Mouse (Mus musculus): ENCODE results near the gene Otulinl.

Otulinl gene

DNA sequence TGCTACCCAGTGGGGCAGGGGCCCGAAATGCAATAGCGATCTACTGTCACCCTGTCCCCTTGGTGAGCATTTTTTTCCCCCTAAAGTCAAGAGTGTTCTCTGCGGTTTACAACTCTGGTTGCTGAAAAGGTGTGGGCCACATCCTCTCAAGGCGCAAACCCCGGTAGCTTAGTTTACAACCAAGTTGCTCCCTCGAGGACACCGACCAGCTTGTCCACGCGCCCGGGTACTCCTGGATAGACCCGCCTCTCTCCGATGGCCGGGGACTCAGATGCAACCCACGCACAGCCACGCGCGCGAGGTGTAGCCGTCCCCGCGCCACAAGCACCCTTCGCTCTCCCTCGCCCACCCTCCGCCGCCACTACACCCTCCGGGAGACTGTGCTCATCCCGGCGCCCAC, 382 bp downstream of the Otulinl start:
- in situ Hi-C loops (cut with MboI) = no loop called here

DNA sequence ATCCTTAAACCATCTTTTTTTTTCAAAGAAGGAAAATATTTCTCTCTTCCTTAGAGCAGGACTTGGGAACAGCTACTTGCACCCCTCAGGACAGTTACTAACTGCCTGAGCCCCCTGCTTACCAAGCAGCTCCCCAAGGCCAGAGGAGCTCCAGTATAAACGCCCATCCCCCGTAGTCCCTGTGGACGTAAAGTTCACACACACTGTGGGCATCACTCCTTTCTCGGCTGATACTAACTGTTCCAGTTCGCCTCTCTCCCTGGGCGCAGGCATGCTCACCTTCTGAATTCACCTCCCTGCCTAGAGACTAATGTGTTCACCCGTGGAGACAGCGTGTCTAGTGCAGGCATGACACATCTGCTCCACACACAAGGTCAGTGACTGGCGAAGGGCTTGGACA, 2.9 kb downstream of the Otulinl start:
- in situ Hi-C loops (cut with MboI) = no loop called here

DNA sequence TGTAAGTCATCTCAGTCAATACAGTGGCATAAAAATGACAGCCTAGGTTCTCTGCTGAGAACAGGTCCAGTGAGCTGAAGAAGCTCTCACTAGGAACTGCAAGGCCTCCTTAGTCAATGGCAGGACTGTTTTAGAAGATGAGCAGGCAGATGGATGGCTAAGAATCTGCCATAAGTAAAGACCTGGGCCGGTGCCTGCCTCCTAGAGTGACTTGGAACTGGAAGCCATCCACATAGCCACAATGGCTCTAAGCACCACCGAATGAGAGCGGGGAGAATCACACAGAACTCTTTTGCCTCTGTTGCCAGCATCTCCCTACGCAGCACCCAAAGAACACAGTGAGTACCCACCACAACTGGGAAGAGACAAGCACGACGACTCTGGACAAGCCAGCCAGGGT, 3.6 kb downstream of the Otulinl start:
- in situ Hi-C loops (cut with MboI) = no loop called here

DNA sequence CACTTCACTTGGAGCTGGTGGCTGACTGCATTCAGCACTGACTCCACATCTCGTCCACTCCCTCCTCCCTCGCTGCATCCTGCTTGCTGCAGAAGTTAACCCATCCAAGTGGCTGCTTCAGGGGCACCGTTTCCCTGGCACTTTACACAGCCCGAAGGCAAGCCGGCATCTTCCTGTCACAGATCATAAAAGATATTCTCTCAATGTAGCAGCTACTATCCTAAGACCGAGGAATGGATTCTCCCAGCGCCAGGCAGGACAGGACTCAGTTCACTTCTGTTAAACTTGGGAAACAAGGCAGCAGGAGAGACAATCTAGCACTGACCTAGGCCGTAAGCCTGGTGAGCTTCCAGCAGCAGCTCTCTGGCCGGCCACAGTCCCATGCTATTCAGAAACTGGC, 5.2 kb downstream of the Otulinl start:
- in situ Hi-C loops (cut with MboI) = no loop called here

DNA sequence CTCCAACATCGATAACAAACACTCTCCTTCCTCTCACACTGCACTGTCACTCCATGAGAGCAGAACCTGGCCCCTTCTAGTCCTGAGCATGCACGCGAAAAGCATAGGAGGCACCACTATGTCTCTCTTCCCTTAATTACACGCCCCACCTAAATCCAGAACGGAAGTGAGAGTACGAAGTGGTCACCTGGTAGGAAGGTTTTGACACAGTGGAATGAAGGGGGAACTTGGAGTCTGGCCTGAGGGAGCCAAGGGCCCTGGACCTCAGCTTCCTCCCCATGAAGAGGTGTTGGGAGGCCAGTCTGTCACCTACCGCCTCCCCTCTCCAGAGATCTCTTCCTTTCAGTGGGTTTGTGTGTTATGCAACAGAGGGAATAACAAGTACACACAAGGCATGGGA, 6.3 kb downstream of the Otulinl start:
- in situ Hi-C loops (cut with MboI) = no loop called here

DNA sequence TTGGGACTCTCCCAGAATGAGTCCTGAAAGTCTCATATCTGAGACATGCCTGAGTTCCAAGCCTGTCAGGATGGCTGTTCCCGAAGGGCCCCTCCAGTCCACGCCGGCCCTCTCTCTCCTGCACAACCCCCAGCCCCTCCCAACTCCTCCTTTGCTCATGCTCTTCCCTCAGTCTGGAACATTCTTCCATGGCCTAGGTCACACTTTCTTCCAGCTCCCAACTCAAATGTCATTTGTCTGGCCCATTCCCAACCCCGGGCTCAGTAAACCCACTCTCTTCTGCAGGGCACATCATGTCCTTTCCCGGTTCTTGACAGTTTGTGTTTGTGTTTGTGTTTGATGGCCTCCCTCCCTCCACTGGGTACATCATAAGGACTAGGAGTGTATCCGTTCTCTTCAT, 7.3 kb downstream of the Otulinl start:
- in situ Hi-C loops (cut with MboI) = no loop called here

DNA sequence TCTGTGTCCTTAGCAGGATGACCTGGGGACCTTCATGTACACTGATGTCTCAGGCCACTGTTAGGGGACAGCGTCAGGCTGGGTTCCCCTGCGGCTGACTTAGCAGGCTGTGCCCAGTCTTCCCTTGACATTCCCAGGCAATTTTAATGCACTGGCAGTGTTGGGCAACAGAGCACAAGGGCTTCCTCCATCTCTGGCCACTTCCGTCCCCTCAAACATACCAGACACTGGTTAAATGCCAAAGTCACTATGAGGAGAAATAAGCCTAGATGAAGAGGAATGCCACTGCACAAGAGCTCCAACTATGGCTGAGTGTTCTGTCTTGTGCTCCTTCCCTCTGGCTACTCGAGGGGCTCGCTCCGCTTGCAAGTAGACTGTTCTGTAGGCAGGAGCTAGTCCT, 8.2 kb downstream of the Otulinl start:
- in situ Hi-C loops (cut with MboI) = no loop called here

DNA sequence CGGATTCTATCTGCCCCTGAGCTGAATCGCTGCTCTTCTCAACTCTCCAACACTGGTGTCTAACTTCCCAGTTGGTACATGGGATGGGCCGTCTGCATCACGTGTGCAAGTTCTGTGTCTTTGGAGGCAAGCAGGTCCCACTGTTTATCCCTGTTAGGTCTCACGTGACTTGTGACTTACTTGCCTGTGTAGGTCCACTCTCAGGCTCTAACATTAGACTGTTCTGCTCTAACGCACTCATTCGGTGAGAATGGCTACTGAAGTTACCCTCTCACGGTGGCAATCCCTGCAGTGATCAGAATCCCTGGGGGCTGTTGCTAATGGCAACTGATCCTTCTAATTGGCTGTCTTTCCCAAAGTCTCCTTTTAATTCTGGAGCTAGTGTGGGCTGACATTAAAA, 9.1 kb downstream of the Otulinl start:
- in situ Hi-C loops (cut with MboI) = no loop called here

DNA sequence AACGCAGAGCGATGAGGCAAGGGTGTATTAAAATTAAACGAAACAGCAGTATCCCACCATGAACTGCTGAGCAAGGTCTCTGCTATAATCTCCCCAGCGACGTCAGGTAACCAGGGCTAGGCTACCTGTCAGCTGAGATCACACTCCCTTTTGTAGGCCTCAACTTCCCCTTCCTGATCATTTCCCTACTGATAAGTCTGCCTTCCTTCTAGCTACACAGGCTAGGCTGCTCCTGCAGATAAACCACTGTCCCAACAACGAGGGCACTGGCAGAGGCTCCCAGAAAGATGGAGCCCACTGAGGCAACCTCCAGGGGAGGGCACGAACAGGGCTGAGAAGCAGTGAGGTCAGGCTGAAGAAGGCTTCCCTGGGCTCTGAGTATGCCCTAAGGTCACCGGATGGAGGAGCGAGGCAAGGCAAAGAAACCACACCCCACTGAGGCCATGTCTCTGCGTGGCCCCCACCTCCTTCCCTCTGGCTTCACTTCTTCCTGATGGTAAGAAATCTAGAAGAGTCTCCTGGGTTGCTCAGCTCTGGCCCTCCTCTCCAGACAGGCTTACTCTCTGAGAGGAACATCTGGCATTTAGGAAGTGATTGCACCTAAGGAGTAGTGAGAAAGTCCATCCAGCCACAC, 9.7 kb downstream of the Otulinl start:
- in situ Hi-C loops (cut with MboI) = no loop called here

DNA sequence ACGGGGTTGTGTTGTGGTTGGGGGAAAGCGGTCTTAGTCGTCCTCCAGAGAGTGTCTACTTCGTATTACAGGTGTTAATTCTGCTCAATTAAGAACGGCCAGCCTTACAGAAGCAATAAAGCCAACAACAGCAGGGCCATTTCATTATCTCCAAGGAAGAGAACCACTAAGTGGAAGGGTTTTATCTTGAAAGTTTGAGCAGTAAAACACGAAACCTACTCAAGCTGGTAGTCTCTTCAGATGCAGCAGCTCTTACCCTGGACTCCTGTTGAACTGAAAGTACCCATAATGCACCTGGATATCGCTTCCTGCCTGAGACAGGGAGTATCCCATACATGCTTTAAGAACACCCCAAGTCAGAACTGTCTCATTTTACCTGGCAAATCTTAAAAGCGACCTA, 10.7 kb downstream of the Otulinl start:
- in situ Hi-C loops (cut with MboI) = no loop called here

DNA sequence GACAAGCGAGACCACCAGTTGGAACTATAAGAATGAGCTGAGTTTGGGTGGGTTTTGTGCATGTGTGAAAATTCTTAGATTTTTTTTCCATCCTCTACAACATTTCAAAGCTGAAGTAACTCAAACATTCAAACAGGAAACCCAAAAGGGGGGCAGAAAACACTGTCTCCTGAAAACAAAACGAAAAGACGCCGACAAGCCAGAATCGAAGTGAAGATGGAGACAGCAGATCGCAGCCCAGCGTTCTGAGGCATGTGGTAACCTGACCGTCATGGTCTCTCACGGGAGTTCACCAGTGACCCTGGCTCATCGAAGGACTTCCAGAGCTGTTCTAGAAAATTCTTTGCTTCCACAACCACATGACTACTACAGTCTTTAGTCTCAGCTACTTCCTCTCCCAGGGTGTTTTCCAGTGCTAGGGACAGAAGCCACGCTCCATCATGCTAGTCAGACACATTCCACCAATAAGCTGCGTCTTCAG, 11.4 kb downstream of the Otulinl start:
- in situ Hi-C loops (cut with MboI) = no loop called here

DNA sequence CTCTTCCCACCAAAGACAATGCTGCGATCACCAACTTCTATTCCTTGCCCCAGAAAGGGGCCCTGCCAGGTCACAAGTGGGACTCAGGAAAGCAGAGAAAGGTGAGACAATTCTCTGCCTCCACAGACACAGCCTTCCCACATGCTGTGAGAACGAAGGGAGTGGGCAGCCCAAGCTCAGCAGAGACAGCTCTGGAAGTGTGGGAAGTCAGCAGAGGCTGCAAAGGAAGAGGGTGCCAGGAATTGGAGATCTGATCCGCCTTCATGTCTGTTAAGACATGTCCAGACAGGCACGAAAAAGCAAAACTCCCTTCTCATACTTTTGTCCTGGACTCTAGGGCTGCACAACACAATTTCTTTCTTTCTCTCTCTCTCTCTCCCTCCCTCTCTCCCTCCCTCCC, 12.1 kb downstream of the Otulinl start:
- in situ Hi-C loops (cut with MboI) = no loop called here

DNA sequence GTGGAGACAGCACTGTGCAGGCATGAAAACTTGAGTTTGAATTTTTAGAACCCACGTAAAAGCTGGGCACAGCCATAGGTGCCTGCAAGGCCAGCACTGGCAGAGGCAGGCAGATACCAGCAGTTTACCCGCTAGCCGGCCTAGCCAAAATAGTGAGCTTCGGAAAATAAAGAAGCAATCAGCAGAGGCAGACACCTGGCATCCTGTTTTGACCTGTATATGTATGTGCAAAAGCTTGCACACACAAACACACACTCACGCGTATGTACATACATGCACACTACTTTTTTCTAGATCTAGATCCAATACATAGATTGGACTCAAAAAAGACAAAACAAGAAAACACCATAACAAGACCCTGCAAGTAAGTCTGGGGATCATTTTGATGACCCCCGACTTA, 12.8 kb downstream of the Otulinl start:
- in situ Hi-C loops (cut with MboI) = no loop called here

DNA sequence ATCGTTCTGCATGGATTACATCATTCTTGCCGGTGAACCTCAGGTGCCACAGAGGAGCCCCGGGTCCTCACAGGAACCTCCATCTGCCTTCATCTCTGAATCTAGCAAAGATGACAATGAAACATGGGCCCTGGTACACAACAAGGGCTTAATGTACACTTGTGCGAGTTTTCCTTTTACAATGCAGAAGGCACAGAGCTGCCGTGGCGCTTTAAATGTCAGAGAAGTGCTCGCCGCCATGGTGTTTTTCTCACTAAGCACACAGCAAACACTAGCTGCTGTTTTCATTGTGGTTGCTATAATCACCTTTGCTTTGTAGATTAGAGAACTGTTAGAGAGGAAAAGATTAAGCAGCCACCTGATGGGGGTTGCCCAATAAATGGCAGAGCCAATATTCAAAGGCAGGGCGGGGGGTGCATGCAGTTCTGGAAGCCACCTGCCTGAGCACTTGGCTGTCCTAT, 13.3 kb downstream of the Otulinl start:
- in situ Hi-C loops (cut with MboI) = no loop called here

DNA sequence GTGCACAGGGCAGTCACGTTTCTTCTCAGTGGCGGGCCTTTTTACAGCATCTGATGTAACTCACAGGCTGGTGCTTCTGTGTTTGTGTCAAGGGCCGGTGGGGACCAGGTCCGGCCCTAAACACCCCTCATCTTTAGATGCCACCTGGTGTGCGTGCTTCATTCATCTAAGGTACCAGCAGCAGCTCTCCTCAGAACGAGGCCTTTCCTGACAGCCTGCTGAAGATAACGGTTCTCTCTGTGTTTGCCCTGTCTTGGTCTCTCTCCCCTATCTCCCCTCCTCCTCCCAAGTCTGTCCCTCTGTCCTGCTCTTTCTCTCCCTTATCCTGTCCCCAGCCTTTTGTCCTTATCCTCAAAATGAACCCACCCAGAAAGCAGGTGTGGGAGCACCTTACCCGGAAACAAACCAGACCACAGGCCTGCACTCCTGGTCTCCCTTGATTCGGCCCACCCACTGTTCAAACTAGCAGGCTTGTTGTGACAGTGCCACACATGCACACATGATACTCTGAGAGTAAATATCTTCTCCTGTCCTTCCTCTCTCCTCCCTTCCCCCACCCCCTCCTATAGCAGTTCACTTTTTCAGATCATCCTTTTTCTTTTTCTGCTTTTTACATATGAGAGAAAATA, 14.4 kb downstream of the Otulinl start:
- in situ Hi-C loops (cut with MboI) = no loop called here

DNA sequence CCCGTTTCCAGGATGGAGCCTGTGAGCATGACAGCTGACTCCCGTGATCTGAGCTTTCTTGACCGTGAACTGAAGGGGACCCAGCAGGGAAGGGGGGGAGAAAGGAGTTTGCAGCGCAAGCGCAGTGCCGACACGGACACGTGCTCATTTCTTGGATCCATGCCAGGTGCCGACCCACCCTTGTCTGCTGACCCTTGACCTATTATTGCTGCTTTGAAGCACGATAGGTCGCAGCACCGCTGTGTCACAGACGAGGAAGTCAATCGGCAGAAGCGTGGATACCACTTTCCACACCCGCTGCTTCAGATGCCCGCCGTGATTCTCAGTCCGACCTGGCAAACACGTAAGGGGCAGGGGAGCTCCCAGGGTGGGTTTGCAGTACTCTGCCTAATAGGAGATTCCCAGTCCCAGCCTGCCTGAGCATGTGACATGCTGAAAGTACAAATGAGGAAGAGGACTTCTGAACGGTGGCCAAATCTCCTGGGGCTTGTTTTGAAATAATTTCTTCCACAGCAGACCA, 15.9 kb downstream of the Otulinl start:
- in situ Hi-C loops (cut with MboI) = no loop called here

DNA sequence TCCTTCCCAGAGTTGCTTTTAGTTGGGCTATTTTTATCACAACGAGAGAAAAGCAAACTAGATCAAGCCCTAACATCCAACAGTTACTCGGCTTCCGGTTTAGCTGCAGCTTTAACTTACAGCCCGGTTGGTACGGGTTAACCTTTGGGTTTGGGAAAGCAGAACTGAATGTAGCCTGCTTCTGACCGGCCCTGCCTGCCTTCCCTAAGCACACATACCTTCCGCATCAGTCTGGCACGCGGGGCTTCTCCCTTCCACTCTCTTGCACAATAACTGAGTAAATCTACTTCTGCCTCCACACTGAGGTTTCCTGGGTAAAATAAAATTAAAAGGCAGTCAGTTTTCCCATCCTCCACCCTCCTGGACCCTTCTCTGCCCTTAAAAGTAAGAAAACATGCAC, 17.3 kb downstream of the Otulinl start:
- in situ Hi-C loops (cut with MboI) = no loop called here

DNA sequence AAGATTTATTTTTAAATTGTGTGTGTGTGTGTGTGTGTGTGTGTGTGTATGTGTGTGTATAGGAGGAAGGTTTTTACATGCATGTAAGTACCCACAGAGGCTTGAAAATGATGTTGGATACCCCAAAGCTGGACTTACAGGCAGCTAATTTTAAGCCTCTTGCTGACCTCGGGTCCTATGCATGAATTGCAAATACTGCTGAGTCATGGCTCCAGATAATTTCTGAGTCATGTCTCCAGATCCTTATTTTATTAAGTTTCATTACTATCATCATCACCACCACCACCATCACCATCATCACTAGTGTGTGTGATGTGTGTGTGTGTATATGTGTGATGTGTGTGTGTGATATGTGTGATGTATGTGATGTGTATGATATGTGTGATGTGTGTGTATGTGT, 18.7 kb downstream of the Otulinl start:
- in situ Hi-C loops (cut with MboI) = no loop called here

DNA sequence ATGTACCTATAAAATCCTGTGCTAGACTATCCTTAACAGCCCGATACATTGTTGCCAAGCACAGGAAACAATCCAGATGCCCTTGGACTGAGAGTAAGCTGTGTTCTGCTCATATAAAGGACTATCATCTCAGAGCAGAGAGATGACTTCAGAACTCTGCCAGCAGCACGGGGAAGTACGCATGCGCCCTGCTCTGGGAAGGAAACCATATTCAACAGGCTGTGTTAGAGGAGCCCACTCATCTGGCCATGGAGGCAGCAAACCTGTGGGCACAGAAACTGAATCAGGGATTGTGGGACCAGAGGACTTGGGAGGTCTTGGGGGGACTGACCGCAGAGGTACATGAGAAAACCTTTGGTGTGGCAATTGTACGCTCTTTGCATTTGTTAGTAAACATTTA, 19.7 kb downstream of the Otulinl start:
- in situ Hi-C loops (cut with MboI) = no loop called here

DNA sequence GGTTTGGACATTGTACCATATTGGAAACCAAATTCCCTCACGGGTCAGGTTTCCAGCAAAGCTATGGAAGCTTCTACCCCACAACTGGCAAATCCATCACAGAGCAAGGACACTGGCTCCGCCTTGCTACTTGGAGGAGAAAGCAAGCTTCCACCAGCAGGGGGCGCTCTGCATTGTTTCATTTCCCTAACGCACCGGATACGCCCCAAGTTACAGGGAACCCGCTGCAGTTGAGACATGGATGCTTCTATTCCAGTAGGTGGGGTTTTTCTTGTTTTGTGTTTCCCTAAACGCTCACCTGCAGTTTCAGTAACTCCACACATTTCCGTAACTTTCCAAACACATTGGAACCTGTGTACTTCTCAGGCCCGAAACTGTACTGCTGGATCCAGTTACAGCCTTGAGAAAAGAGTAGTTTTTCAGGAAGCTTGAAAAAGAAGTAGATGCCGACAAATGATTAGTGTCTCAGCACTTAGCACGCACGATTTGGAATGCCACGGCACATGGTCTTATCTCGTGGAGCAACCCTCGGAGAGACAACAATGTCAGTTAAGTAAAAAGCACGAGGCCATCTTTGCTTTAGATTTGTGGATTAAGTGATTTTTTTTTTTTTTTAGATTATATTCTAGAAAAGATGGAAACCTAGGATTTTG, 21.7 kb downstream of the Otulinl start:
- in situ Hi-C loops (cut with MboI) = no loop called here

DNA sequence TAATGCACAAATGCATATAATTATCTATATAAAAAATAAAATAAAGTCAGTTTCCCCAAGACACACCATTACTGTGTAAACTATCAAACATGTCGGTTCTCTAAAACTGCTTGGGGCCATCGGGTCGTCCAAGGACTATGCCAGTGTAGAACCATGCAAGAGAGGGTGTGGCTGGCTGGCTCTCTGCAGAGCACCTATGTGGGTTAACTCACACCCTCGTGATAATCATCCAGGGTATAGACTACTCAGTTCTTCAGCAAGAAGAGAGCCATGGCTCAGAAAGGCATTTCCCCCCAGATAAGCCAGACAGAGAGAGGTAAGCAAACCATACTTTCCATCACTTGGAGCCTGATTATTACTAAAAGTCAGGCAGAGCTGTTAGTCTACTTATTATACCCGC, 22.2 kb downstream of the Otulinl start:
- in situ Hi-C loops (cut with MboI) = no loop called here

DNA sequence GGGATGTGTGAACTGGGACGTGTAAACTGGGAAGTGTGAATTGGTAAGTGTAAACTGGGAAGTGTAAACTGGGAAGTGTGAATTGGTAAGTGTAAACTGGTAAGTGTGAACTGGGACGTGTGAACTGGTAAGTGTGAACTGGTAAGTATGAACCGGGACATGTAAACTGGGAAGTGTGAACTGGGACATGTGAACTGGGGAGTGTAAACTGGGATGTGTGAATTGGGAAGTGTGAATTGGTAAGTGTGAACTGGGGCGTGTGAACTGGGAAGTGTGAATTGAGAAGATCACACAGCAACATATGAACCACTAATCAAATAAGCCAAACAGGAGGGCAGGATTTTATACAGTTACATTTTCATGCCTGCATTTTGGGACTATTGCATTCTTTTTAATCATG, 23.0 kb downstream of the Otulinl start:
- in situ Hi-C loops (cut with MboI) = no loop called here

DNA sequence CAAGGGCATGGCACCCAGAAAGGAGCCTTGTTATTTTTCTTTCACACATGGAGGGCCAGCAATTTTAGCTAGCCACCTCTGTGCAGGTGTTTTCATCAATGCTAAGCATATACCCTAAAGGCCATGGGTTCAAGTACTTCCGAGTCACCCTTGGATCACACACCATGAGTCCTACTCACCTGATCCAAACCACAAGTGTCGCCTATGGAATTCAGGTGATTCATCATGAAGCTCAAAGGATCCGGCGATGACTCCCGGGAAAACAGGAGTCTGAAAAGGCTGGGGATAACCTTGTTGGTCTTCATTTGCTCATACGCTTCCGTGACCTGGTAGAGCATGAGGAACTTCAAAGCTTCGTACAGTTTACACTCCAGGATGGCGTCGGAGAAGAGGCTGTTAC, 23.5 kb downstream of the Otulinl start:
- in situ Hi-C loops (cut with MboI) = no loop called here

Measured in mature B cell (primary cell).